Mouse (Mus musculus) lung, embryonic 16.5 days (tissue): Measurements from ENCODE around the gene Nhlrc4. TPM values are rescaled to one million over a fixed set of nuclear protein-coding genes. Genes with fewer than 3 reads are reported as not detected.

ENCODE experiments used
- ATAC-seq: fragments of 200-750 bp; cut with Nextera tagmentation; 2 replicates; pipeline ENCODE4 v1.8.0; 2017; ENCODE audit warnings: low read depth, mild to moderate bottlenecking, moderate library complexity
- H3K27ac ChIP-seq: fragments of 300-500 bp; sonication (generic); 2 replicates; pipeline ENCODE4 v1.5.1; 2014; ENCODE audit warnings: mild to moderate bottlenecking, control low read depth, low read length
- H3K27me3 ChIP-seq: fragments of 300-500 bp; sonication (generic); 2 replicates; pipeline ENCODE4 v1.6.1; 2014; ENCODE audit warnings: low read depth, low read length, mixed read lengths; ENCODE audit not compliant: control insufficient read depth, insufficient read depth
- H3K36me3 ChIP-seq: fragments of 300-500 bp; sonication (generic); 2 replicates; pipeline ENCODE4 v1.6.1; 2014; ENCODE audit warnings: low read length; ENCODE audit not compliant: control insufficient read depth, insufficient read depth
- H3K4me1 ChIP-seq: fragments of 300-500 bp; sonication (generic); replicated peaks from 2 replicates; pipeline ENCODE4 v1.6.1; 2014; ENCODE audit warnings: low read length, mixed read lengths; ENCODE audit not compliant: control insufficient read depth, insufficient read depth
- H3K4me2 ChIP-seq: fragments of 300-500 bp; sonication (generic); 2 replicates; pipeline ENCODE4 v1.6.1; 2014; ENCODE audit warnings: low read depth, low read length, control low read depth
- H3K4me3 ChIP-seq: fragments of 300-500 bp; sonication (generic); 2 replicates; pipeline ENCODE4 v1.5.1; 2014; ENCODE audit warnings: mild to moderate bottlenecking, low read length, control low read depth
- H3K9ac ChIP-seq: fragments of 300-500 bp; sonication (generic); 2 replicates; pipeline ENCODE4 v1.6.1; 2014; ENCODE audit warnings: low read length, control low read depth
- H3K9me3 ChIP-seq: fragments of 300-500 bp; sonication (generic); 2 replicates; pipeline ENCODE4 v1.6.1; 2016; ENCODE audit warnings: low read length; ENCODE audit not compliant: control insufficient read depth
- WGBS: fragments of 180-500 bp; shearing (Covaris S2); extraction: QIAGEN DNeasy Blood & Tissue Kit; methylation state at CpG from one replicate; pipeline ENCODE4 v1.1.7; 2014; 5-methylcytosine and 5-hydroxymethylcytosine counted together
- polyA plus RNA-seq: library from polyadenylated mRNA; unstranded; fragments of >200 nt; fragmentation: Nextera tagmentation; extraction: Ambion mirVana; gene quantifications from 2 replicates; pipeline ENCODE4 v1.2.1, GENCODE M21; 2015

The Nhlrc4 gene
- 0.41 and 1.1 TPM in 2 replicates for polyA plus RNA-seq

GRCm38 (mm10) chr17:25944366-25945163, at the start of gene Nhlrc4, which contains the start of gene Pigq:
Gene Nhlrc4 (minus strand): TSS chr17:25944961.
Gene Pigq (minus strand): TSS chr17:25944936.
- H3K9me3 ChIP-seq, result no peaks in the 10 kb centered on the region
- no peak within 1 kb of the TSS for H3K4me3 ChIP-seq
- 49% methylated on average over 6 of the region's 6 CpGs for WGBS
- no peaks in the 10 kb centered on the region; the same call in 1 of the 2 replicates for H3K27me3 ChIP-seq
- H3K9ac ChIP-seq, result no peak within 1 kb of the TSS
- peaks cover 8% of the 10 kb centered on the region for H3K4me1 ChIP-seq
- no peak within 1 kb of the TSS for H3K4me2 ChIP-seq
- H3K36me3 ChIP-seq, result no peaks in the 10 kb centered on the region
- no peak within 1 kb of the TSS for H3K27ac ChIP-seq
- no peak for ATAC-seq

GRCm38 (mm10) chr17:25993489-25993888, 48.7 kb upstream of the Nhlrc4 start:
- no peaks in the 10 kb centered on the region for H3K4me1 ChIP-seq
- H3K9ac ChIP-seq, result no peak overlapping the region
- WGBS, result 83% methylated on average over 3 of the region's 3 CpGs
- no peak overlapping the region for H3K4me2 ChIP-seq
- peaks cover 16% of the 10 kb centered on the region for H3K36me3 ChIP-seq
- H3K4me3 ChIP-seq, result no peak overlapping the region
- H3K27ac ChIP-seq, result no peak overlapping the region
- no peaks in the 10 kb centered on the region for H3K9me3 ChIP-seq
- H3K27me3 ChIP-seq, result no peaks in the 10 kb centered on the region
- no peak for ATAC-seq

- H3K27ac ChIP-seq, result no peak overlapping the region
- 95% methylated on average over 4 of the region's 4 CpGs for WGBS
- H3K27me3 ChIP-seq, result no peaks in the 10 kb centered on the region
- no peaks in the 10 kb centered on the region for H3K9me3 ChIP-seq
- H3K4me2 ChIP-seq, result no peak overlapping the region
- no peaks in the 10 kb centered on the region for H3K4me1 ChIP-seq
- no peak overlapping the region for H3K9ac ChIP-seq
- no peak overlapping the region for H3K4me3 ChIP-seq
- no peak for ATAC-seq
- peaks cover 16% of the 10 kb centered on the region for H3K36me3 ChIP-seq
Measured at GRCm38 (mm10) chr17:25992274-25992673, 47.5 kb upstream of the Nhlrc4 start.

- H3K27me3 ChIP-seq, result no peaks in the 10 kb centered on the region
- no peak for ATAC-seq
- H3K27ac ChIP-seq, result no peak overlapping the region
- WGBS, result 90% methylated on average over 5 of the region's 5 CpGs
- H3K9ac ChIP-seq, result no peak overlapping the region
- peaks cover 6% of the 10 kb centered on the region for H3K4me1 ChIP-seq
- no peak overlapping the region for H3K4me3 ChIP-seq
- no peaks in the 10 kb centered on the region for H3K9me3 ChIP-seq
- H3K36me3 ChIP-seq, result peaks cover 16% of the 10 kb centered on the region
- H3K4me2 ChIP-seq, result no peak overlapping the region
Measured at GRCm38 (mm10) chr17:25990331-25990730, 45.6 kb upstream of the Nhlrc4 start.

GRCm38 (mm10) chr17:25985306-25986294, 40.8 kb upstream of the Nhlrc4 start, which contains the start of gene Capn15:
Gene Capn15 (minus strand): TSS chr17:25985796.
- H3K4me3 ChIP-seq, result peak within 1 kb of the TSS; percentile 87
- H3K4me2 ChIP-seq, result peak within 1 kb of the TSS; percentile 83
- no peaks in the 10 kb centered on the region for H3K27me3 ChIP-seq
- H3K27ac ChIP-seq, result peak within 1 kb of the TSS; percentile 82
- H3K4me1 ChIP-seq, result peaks cover 21% of the 10 kb centered on the region
- H3K9ac ChIP-seq, result peak within 1 kb of the TSS; percentile 91
- under 1% methylated on average over 91 of the region's 91 CpGs for WGBS
- H3K9me3 ChIP-seq, result no peaks in the 10 kb centered on the region
- ATAC-seq, result peak; percentile 100
- no peaks in the 10 kb centered on the region; the same call in 1 of the 2 replicates for H3K36me3 ChIP-seq

- Histone ChIP-seq H3K27me3 (no peaks in the 10 kb centered on the region), H3K9ac (peak overlapping the region; percentile 91), H3K4me1 (peaks cover 26% of the 10 kb centered on the region), H3K36me3 (no peaks in the 10 kb centered on the region), H3K27ac (peak overlapping the region; percentile 82), H3K9me3 (no peaks in the 10 kb centered on the region), H3K4me2 (peak overlapping the region; percentile 83), H3K4me3 (peak overlapping the region; percentile 87)
- 9% methylated on average over 17 of the region's 17 CpGs for WGBS
- ATAC-seq, result no peak
Measured at GRCm38 (mm10) chr17:25984556-25985305, 40.0 kb upstream of the Nhlrc4 start.

GRCm38 (mm10) chr17:25984066-25984465, 39.3 kb upstream of the Nhlrc4 start:
- peak overlapping the region; percentile 87; the same call in 1 of the 2 replicates for H3K4me3 ChIP-seq
- no peaks in the 10 kb centered on the region for H3K9me3 ChIP-seq
- H3K36me3 ChIP-seq, result no peaks in the 10 kb centered on the region
- 94% methylated on average over 1 of the region's 1 CpGs for WGBS
- H3K27me3 ChIP-seq, result no peaks in the 10 kb centered on the region
- H3K9ac ChIP-seq, result no peak overlapping the region
- peak overlapping the region; percentile 83 for H3K4me2 ChIP-seq
- H3K27ac ChIP-seq, result no peak overlapping the region
- ATAC-seq, result no peak
- peaks cover 26% of the 10 kb centered on the region for H3K4me1 ChIP-seq

GRCm38 (mm10) chr17:25982913-25983312, 38.2 kb upstream of the Nhlrc4 start:
- no peak for ATAC-seq
- Histone ChIP-seq H3K9ac (no peak overlapping the region), H3K27ac (no peak overlapping the region), H3K4me3 (no peak overlapping the region), H3K4me2 (no peak overlapping the region), H3K9me3 (no peaks in the 10 kb centered on the region), H3K4me1 (peaks cover 26% of the 10 kb centered on the region), H3K27me3 (no peaks in the 10 kb centered on the region), H3K36me3 (0 out of 2 replicates have a peak, but pooled peaks cover under 1% of the 10 kb centered on the region)
- 86% methylated on average over 3 of the region's 3 CpGs for WGBS
